Mouse (Mus musculus) right cerebral cortex, postnatal 36 days (tissue): ENCODE data around the gene Nceh1.

Experiments
- DNase-seq, 2 experiments: peaks; one replicate each; pipeline ENCODE4 v3.0.0; 2022; ENCODE audit warnings: low spot score in 2 of 2, mixed read lengths in 1 of 2

Gene Nceh1

DNA sequence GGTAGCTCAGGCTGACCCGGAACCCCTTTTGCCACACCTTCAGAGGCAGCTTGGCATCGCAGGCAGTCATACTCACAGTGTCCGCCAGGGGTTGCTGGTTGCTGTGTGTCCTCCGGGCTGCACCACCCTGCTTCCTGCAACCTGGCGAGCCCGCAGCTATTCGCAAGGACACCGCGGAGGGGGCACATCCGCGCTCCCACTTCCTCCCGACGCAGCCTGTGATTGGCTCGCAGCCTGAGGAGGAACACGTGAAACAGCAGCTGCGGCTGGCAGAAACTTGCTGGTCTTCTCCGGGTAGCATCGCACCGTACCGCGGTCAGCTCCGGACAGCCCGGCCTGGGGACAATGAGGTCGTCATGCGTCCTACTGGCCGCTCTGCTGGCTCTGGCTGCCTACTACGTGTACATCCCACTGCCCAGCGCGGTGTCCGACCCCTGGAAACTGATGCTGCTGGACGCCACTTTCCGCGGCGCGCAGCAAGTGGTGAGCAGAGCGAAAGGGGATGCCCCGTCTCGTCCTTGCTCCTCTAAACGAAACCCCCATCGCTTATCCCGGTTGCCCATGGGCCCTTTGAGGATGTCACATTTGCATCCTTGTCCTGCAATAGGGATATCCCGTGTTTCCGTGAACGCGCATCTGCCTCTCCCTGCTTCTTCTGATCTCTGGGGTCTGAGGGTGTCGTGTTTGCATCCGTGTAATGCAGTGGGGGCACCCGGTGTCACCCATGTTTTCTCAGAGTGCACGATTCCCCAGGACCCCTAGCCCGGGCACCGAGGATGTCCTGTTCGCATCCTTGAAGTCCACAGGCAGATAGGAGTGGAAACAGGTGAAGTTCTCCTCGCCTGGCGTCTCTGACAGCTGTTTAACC, at the start of gene Nceh1:
TSS of gene Nceh1 (plus strand) at position 233 of the 868 bp plus-strand sequence.
- DNase-seq = peak; percentile 95 to 96

DNA sequence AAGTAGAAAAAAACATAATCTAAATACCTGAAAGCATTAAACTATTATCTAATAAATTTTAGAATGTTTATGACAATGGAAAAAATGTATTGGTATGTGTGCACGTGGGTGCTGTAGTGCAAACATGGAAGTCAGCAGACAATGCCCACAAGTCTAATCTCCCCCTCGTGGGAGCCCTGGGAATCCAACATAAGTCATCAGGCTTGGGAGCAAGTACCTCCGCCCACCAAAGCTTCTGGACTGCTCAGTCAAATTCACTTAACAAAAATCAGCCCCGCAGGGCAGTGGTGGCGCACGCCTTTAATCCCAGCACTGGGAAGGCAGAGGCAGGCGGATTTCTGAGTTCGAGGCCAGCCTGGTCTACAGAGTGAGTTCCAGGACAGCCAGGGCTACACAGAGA, 42.7 kb upstream of the Nceh1 start:
- no peak for DNase-seq

DNA sequence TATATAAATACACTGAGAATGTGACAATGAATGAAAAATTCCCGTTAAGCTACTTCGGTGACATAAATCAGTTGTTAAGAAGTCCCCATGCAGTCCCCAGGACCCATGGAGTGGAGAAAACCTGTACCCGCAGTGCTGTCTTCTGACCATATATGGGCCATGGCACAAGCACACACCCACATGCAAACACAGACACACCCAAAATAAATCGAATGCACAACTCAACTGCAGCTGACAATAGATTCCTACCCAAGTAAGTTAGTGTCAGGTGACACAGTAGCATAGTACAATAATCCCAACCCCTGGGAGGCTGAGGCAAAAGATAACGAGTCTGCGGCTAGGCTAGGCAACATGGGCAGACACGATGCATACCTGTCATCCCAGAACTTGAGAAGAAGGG, 39.2 kb upstream of the Nceh1 start:
- no peak for DNase-seq

DNA sequence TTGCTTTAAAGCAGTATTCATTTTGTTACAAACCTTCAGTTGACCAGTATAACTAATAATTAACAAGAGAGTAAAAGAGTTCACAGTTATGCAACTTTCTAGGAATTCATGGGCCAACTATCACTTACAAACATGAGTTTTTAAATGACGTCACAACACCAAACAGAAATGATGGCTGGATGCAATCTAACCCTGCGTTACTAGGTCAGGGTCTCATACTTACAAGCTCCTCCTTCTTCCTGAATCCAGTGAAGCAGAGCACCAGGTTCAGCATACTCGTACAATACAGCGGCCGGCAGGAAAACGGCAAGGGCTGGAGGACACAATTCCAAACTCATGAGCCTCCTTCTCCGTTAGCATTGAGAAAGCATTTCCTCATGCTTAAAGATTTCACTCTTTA, 37.0 kb upstream of the Nceh1 start:
- no peak for DNase-seq

DNA sequence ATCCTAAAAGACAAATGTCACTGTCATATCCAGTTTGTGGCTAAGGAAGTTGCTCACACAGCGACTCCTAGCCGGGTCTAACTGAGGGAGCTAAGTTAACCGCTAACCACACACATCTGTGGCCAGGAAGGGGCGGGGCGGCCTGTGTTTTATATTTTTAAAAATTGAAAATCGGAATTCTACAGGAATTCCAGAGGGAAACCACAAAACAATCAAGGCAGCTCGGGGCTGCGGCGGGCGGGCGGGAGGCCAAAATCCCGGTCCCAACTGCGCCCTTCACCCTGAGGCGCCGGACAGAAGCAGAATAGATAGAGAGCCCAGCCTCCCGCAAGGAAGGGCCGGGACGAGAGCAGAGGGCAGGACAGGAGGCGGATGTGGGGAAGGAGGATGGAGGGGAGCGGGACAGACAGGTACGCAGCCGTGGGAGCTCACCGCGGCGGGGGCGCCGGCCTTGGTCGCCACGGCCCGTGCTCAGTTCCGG, 29.5 kb upstream of the Nceh1 start:
- peak; percentile 3 to 7 for DNase-seq

DNA sequence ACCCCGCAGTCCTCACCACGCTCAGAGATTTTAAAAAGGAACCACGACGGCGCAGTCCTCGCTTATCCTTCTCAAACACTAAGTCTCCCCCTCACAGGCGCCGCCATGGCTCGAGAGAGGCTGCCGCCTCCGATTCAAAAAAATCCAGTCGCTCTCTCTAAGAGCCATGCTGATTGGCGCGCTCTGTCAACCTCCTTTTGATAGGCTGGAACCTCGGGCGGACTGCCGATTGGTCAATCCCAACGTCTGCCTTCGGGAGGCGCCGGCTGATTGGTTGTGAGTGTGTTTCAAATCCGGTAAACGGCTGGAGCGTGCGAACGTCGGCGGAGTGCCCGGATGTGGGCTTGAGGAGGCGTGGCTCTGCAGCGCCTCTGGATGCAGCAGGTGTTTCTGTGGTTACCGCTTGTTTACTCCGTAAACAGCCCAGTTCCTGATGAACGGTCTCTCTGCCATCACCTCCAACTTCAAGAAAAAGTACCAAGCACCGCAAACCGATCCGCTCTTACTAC, 29.0 kb upstream of the Nceh1 start, which contains the start of gene Ect2:
TSS of gene Ect2 (minus strand) at position 178 of the 509 bp plus-strand sequence.
- peak; percentile 99 for DNase-seq

DNA sequence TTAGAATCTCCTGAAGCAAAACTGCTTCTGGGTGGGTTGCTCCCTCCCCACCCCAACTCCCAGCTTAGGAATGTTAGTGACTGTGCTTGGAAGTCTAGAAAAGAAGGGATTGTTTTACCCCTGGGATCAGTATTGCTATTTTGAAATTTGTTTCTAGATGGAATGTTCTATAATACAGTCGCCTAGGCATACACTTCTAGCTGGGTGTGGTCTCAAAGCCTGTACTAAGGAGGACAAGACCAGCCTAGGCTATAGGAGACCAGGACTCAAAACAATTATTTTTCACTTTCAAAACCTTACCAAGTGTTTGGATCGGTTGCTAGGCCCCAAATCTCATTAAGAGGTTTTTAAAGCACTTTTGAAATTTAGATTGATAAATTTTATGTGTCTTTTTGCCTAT, 28.5 kb upstream of the Nceh1 start:
- DNase-seq = no peak

DNA sequence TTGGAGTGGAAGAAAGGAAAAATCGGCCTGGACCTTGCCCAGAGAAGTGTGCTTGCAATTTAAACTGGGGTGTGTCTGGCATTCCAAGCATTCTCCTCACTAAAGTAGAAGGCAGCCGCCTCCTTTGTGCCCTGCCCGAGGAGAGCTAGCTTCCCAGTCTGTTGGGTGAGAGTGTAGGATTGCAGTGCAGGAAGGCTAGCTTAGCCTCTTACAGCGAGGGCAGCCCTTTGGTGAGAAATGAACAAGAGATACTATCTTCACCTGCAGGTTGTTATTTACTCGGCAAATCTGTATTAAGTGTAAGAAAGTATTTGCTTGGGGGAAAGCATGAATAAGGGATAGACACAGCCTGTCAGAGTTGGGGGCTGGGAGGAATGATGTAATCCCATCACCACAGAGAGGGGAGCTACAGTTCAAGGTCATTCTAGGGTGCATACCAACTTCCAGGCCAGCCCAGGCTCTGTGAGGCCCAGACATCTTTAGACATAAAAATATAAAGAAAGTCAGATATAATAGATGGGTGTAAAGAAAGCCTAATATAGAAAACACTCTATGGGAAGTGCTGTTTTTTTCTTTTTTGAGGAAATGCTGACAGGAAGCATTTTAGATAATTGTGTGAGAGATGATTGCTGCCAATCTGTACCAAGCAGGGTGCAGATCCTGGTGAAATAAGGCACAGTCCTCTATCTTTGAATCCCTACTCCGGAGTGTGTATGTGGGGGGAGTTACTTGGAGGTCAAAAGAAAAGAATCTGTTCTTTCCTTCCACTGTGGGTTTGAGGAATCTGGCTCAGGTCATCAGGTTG, 27.5 kb upstream of the Nceh1 start:
- DNase-seq = no peak

DNA sequence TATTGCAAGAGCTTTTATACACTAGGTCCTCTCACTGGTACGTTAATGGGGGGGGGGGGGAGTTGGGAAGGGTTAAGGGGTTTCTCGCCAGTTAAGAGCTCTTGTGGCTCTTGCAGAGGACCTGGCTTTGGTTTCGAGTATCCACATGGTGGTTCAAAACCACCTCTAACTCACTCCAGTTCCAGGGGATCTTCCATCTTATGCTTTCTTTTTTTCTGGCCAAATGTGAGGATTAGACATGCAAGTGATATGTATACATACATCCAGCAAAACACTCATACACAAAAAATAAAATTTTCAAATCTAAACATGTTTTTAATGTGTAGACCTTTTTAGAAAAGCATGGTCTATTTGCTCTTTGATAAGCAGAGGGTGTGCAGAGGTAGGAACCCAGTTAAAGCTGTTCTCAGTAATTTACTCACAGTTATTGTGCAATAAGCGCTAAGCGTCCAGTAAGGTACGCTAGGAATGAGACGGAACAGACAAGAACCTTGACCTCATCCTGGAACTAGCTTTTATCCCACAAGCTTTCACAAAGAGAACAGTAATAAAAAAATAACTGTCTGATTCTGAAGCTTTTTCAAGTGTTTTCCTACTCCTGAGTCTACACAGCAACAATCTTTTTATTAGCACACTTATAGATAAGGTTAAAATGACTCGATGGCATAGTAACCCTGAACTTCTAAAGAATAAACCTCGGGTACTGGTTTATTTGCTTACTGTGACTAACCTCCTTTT, 26.7 kb upstream of the Nceh1 start:
- no peak for DNase-seq

DNA sequence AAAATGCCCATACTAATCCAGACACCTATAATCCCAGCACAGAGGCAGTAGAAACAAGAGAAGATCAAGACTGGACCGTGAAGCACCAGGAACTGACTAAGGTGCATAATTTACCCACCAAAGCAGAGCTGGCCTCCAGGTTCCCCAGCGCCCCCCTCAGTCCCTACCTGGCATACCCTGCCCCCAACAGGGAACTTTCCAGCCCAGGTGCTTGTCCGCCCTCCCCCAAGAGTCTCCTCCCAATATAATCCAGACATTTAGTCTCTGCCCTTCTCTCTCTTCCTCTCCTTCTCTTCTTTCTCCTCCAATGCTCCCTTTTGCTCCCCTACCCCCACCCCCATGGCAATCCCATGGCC, 26.2 kb upstream of the Nceh1 start:
- no peak for DNase-seq

DNA sequence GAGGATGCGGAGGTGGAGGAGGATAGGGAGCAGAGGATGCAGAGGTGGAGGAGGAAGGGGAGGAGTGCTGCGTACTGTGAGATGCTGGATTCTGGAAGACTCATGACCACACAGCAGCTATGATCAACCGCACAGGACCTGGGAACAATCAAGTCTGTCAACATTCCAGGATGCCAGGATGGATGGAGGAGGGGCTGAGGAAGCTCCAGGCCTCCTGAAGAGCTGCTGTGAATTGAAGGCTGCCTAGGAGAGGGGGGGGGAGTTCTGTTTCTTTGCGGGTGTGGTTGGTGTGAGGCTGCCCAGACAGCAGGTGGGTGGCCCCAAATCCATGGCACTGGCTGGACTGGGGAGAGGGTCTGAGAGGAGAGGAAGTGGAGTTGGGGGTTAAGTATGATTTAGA, 23.9 kb upstream of the Nceh1 start:
- DNase-seq = no peak

DNA sequence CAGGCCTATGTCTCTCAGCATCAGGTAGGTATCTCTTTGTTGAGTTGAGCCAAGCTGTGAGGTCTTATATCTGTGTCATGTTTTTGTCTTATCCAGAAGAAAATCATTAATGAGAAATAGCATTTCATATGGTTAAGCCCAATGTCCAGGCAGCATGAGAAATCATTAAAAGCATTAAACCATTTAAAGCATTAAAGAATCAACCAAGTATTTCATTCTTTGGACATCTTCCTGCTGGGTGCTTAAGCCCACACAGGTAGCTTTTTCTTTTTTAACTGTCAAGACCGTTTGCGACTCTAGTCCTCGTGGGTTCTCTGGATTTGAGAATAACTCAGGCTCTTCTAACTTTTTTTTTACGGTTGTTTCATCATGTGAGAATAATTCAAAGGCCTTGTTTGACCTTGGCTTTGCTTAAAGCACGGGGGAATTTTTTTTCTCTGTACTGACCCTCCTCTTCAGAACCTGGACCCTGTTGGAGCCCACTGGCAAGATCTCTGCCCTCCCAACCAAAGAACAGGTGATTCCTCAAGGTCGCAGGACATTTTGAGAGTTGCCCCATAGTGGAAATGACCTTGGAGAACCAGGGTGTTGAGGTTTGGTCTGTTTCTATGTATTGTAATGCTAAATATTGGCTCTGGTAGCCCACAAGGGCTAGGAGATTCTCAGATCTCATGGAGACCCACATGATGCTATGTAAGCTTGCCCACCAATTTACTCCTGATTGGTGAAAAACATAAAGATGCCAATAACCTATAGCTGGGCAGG, 20.9 kb upstream of the Nceh1 start:
- DNase-seq = no peak

DNA sequence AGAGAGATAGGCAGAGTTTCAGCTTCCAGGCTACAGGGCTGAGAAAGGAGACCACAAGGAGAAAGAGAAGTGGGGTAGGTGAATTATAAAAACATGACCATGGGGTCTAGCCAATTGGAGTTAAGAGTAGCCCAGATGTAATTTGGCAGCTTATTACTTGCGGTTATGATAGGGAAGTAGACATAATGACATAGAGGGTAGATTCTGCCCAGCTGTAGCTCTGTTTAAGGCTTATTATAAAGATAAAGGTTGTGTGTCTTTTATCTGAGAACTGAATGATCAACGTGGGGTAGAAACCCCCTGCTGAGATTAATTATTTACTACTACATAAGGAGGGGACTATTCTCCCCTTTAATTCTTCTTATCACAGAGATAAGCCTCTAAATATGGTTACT, 20.4 kb upstream of the Nceh1 start:
- DNase-seq = no peak

DNA sequence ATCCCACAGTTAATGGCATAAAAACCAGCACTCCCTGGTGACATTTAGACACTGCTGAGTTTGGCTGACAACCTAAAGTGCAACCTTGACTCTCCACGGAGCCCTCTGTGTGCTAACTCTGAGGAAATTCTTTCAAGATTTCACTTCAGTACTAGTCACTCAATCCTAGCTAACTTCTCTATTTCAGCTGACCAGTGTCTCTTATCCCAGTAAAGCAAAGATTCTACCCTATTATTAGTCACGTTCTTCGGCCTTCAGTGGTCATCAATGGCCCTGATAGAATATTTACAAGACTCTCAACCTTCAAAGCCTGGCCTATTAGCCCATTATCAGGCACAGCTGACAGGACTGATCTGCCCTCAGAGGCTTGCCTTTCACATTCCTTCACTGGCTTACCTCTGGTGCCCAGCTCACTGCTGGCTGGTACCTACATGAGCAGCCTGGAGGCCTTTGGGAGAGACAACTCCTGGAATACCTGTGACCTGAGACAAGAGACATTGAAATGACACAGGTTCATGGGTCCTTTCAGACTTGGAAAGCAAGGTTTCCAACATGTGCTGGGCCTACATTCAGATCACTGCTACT, 17.2 kb upstream of the Nceh1 start:
- no peak for DNase-seq

DNA sequence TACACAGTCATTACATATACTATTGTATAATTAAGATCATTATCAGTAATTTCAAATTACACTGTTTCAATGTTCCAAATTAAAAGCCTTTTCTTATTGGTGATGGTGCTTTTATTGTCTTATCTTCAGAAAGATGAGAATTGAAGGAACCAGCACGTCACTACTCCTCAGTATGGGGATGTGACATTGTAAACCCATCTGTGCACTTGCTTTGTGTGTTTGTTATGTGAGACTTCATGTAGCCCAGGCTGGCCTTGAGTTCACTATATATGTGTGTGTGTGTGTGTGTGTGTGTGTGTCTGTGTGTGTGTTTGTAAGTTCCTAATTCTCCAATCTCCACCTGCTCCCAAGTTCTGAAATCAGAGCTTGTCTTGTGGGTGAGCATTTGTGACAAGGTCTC, 12.5 kb upstream of the Nceh1 start:
- no peak for DNase-seq

DNA sequence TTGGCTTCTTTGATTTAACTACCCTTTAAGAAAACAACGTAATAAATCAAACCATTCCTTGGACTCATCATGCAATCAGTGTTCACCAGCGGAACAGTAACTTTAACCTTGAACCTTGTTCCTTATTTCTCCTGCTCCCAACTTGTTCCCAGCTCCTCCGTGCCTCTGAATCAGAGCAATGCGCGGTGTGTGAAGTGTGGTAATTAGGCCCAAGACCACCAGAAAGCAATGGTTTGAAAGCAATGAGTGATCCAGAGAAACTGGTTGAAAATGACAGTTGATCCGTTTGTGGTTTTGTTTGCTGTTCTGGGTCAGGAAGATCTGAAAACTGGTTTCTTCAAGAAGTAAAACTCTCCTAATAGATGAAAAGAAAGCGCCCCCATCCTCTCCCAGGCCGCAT, 3.1 kb upstream of the Nceh1 start:
- DNase-seq = no peak

DNA sequence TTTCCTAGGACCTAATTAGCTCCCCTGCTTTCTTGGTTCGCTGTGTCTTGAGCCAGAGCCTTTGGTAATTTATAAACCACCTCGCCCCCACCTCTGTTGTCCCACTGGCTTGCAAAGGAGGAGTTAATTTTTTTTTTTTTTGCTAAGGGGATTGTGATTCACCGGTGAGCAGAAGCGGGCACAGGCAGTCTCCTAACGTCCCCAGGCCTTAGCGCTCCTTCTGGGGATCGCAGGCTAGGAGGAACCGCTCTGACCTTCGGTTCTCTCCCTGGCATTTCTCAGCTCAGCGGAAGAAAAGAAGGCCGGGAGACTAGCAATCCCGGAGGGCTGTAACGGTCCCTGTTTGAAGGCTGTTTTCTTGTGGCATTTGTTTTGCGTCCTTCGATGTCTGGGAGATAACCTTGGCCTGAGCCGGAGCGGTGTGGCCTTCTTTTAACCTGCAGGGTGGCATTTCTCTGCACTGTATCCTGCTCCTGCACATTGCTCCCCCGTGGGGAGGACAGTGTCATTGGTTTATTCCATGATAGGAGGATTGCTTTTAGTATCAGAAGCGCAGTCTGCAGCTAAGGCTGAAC, 923 bp downstream of the Nceh1 start:
- peak in 1 of 2 experiments; percentile 41 for DNase-seq

DNA sequence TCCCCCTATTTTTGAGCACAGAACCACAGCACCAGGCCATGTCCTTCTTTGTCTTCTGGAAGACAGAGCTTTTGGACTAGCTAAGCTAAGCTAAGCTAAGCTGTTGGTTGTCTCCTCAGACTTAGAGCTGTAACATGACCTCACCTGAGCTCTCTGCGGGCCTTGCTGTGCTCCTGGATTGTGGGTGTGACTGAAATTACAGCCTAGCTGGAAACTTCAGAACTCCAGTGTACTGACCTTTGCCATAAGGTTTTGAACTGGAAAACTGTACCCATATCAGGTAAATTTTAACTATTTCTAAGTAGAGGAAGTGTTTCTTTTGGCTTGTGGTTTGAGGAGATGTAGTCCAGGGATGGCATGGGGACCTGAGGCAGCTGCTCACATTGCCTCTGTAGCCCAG, 5.6 kb downstream of the Nceh1 start:
- no peak for DNase-seq

DNA sequence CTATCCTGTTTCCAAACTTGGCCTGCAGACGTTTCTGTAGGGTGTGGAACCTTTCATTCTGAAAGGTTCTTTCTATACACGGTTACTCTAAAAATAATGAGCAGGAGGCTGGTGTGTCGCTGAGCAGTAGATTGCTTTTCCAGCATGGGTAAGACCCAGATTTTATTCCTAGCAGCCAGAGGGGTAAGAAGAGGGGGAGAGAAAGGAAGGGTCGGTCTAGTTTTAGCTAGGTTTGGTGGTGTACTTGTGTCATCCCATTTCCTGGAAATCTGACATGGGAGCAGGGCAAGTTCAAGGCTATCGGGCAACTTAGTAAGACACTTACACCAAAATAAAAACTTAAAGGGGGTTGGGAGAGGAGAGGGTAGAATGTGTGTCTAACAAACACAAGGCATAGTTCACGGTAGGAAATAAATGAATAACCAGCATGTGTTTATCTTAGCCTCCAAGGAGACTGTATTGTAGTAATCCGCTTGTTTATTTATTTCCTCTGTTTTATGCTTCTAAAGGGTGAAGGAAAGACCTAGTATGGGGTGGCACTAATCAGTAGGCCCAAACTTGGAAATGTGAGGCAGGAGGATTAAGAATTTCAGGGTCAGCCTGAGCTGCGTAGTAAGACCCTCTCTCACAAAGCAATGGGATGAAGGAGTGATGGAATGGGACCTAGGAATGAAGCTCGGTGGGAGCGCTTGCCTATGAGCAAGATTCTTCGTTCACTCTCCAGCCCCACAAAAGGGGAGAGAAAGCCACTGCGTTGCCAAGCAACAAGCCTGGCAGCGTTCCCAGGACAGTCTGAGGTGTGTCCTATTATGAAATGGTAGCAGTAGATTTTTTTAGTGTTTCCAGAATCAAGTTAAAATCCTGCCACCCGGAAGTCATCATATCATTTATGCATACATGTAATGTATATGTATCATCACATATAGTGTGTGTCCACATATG, 6.8 kb downstream of the Nceh1 start:
- DNase-seq = peak; percentile 81 to 84
